Mouse (Mus musculus): ENCODE measurements at regions not wholly inside any gene's neighbourhood (a gene's known extent, or its start where the extent isn't known, plus 50 kb on each side); places are given as distances from the start of the nearest gene placed in this dataset.

- WGBS: 9% methylated on average over 6 of the region's 6 CpGs
- no peaks in the 10 kb centered on the region for H3K9me3 ChIP-seq (ENCODE audit: control insufficient read depth, low read length)
- H3K4me2 ChIP-seq (ENCODE audit: low read depth, low read length): no peak overlapping the region
- ATAC-seq (ENCODE audit: low read depth): no peak
- H3K9ac ChIP-seq (replicated peaks; ENCODE audit: low read depth, low read length): no peak overlapping the region
- no peaks in the 10 kb centered on the region for H3K4me1 ChIP-seq (ENCODE audit: control insufficient read depth, insufficient read depth, low read length)
- H3K27me3 ChIP-seq (ENCODE audit: control insufficient read depth, insufficient read depth, low read length): no peaks in the 10 kb centered on the region
- no peak overlapping the region for H3K27ac ChIP-seq (ENCODE audit: low read depth, low read length)
- H3K36me3 ChIP-seq (ENCODE audit: control insufficient read depth, insufficient read depth, low read length): no peaks in the 10 kb centered on the region
- no peak overlapping the region for H3K4me3 ChIP-seq (ENCODE audit: low read depth, low read length)
Observed at GRCm38 (mm10) chr2:9564487-9565043, 316.5 kb upstream of the 4930412O13Rik start.

- Histone ChIP-seq H3K27ac (ENCODE audit: low read depth, low read length) (no peak overlapping the region), H3K4me3 (ENCODE audit: low read depth, low read length) (no peak overlapping the region), H3K27me3 (ENCODE audit: control insufficient read depth, insufficient read depth, low read length) (no peaks in the 10 kb centered on the region), H3K4me1 (ENCODE audit: control insufficient read depth, insufficient read depth, low read length) (no peaks in the 10 kb centered on the region), H3K9me3 (ENCODE audit: control insufficient read depth, low read length) (no peaks in the 10 kb centered on the region), H3K4me2 (ENCODE audit: low read depth, low read length) (no peak overlapping the region), H3K9ac (replicated peaks; ENCODE audit: low read depth, low read length) (no peak overlapping the region), H3K36me3 (ENCODE audit: control insufficient read depth, insufficient read depth, low read length) (no peaks in the 10 kb centered on the region)
- WGBS: 84% methylated on average over 4 of the region's 4 CpGs
- no peak for ATAC-seq (ENCODE audit: low read depth)
Observed at GRCm38 (mm10) chr2:9569220-9569619, 311.8 kb upstream of the 4930412O13Rik start.

- ATAC-seq (ENCODE audit: low read depth): peak; percentile 91
- no peak overlapping the region for H3K4me3 ChIP-seq (ENCODE audit: low read depth, low read length)
- no peaks in the 10 kb centered on the region for H3K36me3 ChIP-seq (ENCODE audit: control insufficient read depth, insufficient read depth, low read length)
- H3K27me3 ChIP-seq (ENCODE audit: control insufficient read depth, insufficient read depth, low read length): no peaks in the 10 kb centered on the region
- no peak overlapping the region for H3K9ac ChIP-seq (replicated peaks; ENCODE audit: low read depth, low read length)
- WGBS: 15% methylated on average over 6 of the region's 6 CpGs
- no peak overlapping the region for H3K27ac ChIP-seq (ENCODE audit: low read depth, low read length)
- no peak overlapping the region for H3K4me2 ChIP-seq (ENCODE audit: low read depth, low read length)
- H3K4me1 ChIP-seq (ENCODE audit: control insufficient read depth, insufficient read depth, low read length): no peaks in the 10 kb centered on the region
- no peaks in the 10 kb centered on the region for H3K9me3 ChIP-seq (ENCODE audit: control insufficient read depth, low read length)
Observed at GRCm38 (mm10) chr2:9574196-9574595, 306.9 kb upstream of the 4930412O13Rik start.

GRCm38 (mm10) chr2:9574651-9575050 is 306.4 kb upstream of the 4930412O13Rik start:
- H3K9me3 ChIP-seq (ENCODE audit: control insufficient read depth, low read length): no peaks in the 10 kb centered on the region
- no peak overlapping the region for H3K9ac ChIP-seq (replicated peaks; ENCODE audit: low read depth, low read length)
- ATAC-seq (ENCODE audit: low read depth): no peak
- no peaks in the 10 kb centered on the region for H3K36me3 ChIP-seq (ENCODE audit: control insufficient read depth, insufficient read depth, low read length)
- H3K27me3 ChIP-seq (ENCODE audit: control insufficient read depth, insufficient read depth, low read length): no peaks in the 10 kb centered on the region
- no peaks in the 10 kb centered on the region for H3K4me1 ChIP-seq (ENCODE audit: control insufficient read depth, insufficient read depth, low read length)
- H3K4me2 ChIP-seq (ENCODE audit: low read depth, low read length): no peak overlapping the region
- 89% methylated on average over 5 of the region's 5 CpGs for WGBS
- no peak overlapping the region for H3K27ac ChIP-seq (ENCODE audit: low read depth, low read length)
- H3K4me3 ChIP-seq (ENCODE audit: low read depth, low read length): no peak overlapping the region

- 86% methylated on average over 4 of the region's 4 CpGs for whole genome bisulfite sequencing
- H3K4me3 ChIP-seq (ENCODE audit: low read depth, low read length): no peak overlapping the region
Observed at GRCm38 (mm10) chr2:9577868-9578267, 303.2 kb upstream of the 4930412O13Rik start.

GRCm38 (mm10) chr2:9587389-9587788 is 293.7 kb upstream of the 4930412O13Rik start:
- WGBS: 92% methylated on average over 3 of the region's 3 CpGs
- no peaks in the 10 kb centered on the region for H3K4me1 ChIP-seq (ENCODE audit: control insufficient read depth, insufficient read depth, low read length)
- no peak overlapping the region for H3K4me2 ChIP-seq (ENCODE audit: low read depth, low read length)

More at GRCm38 (mm10) chr2:9577868-9578267, 303.2 kb upstream of the 4930412O13Rik start:
- Histone ChIP-seq H3K27ac (ENCODE audit: low read depth, low read length) (no peak overlapping the region), H3K9ac (replicated peaks; ENCODE audit: low read depth, low read length) (no peak overlapping the region), H3K27me3 (ENCODE audit: control insufficient read depth, insufficient read depth, low read length) (no peaks in the 10 kb centered on the region), H3K4me1 (ENCODE audit: control insufficient read depth, insufficient read depth, low read length) (no peaks in the 10 kb centered on the region), H3K9me3 (ENCODE audit: control insufficient read depth, low read length) (no peaks in the 10 kb centered on the region), H3K36me3 (ENCODE audit: control insufficient read depth, insufficient read depth, low read length) (no peaks in the 10 kb centered on the region), H3K4me2 (ENCODE audit: low read depth, low read length) (no peak overlapping the region)
- no peak for ATAC-seq (ENCODE audit: low read depth)

GRCm38 (mm10) chr2:9589200-9589599 is 291.9 kb upstream of the 4930412O13Rik start:
- H3K4me2 ChIP-seq (ENCODE audit: low read depth, low read length): no peak overlapping the region
- H3K27ac ChIP-seq (ENCODE audit: low read depth, low read length): no peak overlapping the region
- H3K27me3 ChIP-seq (ENCODE audit: control insufficient read depth, insufficient read depth, low read length): no peaks in the 10 kb centered on the region
- H3K4me3 ChIP-seq (ENCODE audit: low read depth, low read length): no peak overlapping the region
- H3K36me3 ChIP-seq (ENCODE audit: control insufficient read depth, insufficient read depth, low read length): no peaks in the 10 kb centered on the region
- no peaks in the 10 kb centered on the region for H3K9me3 ChIP-seq (ENCODE audit: control insufficient read depth, low read length)
- no peak for ATAC-seq (ENCODE audit: low read depth)
- H3K4me1 ChIP-seq (ENCODE audit: control insufficient read depth, insufficient read depth, low read length): no peaks in the 10 kb centered on the region
- no peak overlapping the region for H3K9ac ChIP-seq (replicated peaks; ENCODE audit: low read depth, low read length)

More at GRCm38 (mm10) chr2:9587389-9587788, 293.7 kb upstream of the 4930412O13Rik start:
- ATAC-seq (ENCODE audit: low read depth): no peak
- Histone ChIP-seq H3K27ac (ENCODE audit: low read depth, low read length) (no peak overlapping the region), H3K9ac (replicated peaks; ENCODE audit: low read depth, low read length) (no peak overlapping the region), H3K27me3 (ENCODE audit: control insufficient read depth, insufficient read depth, low read length) (no peaks in the 10 kb centered on the region), H3K4me3 (ENCODE audit: low read depth, low read length) (no peak overlapping the region), H3K9me3 (ENCODE audit: control insufficient read depth, low read length) (no peaks in the 10 kb centered on the region), H3K36me3 (ENCODE audit: control insufficient read depth, insufficient read depth, low read length) (no peaks in the 10 kb centered on the region)

- 95% methylated on average over 1 of the region's 1 CpGs for WGBS
- no peaks in the 10 kb centered on the region for H3K4me1 ChIP-seq (ENCODE audit: control insufficient read depth, insufficient read depth, low read length)
Observed at GRCm38 (mm10) chr2:9592531-9592930, 288.5 kb upstream of the 4930412O13Rik start.

GRCm38 (mm10) chr2:9593931-9594330 is 287.1 kb upstream of the 4930412O13Rik start:
- Histone ChIP-seq H3K9ac (replicated peaks; ENCODE audit: low read depth, low read length) (no peak overlapping the region), H3K4me3 (ENCODE audit: low read depth, low read length) (no peak overlapping the region), H3K27ac (ENCODE audit: low read depth, low read length) (no peak overlapping the region), H3K27me3 (ENCODE audit: control insufficient read depth, insufficient read depth, low read length) (no peaks in the 10 kb centered on the region), H3K4me2 (ENCODE audit: low read depth, low read length) (no peak overlapping the region), H3K9me3 (ENCODE audit: control insufficient read depth, low read length) (no peaks in the 10 kb centered on the region), H3K4me1 (ENCODE audit: control insufficient read depth, insufficient read depth, low read length) (no peaks in the 10 kb centered on the region), H3K36me3 (ENCODE audit: control insufficient read depth, insufficient read depth, low read length) (no peaks in the 10 kb centered on the region)
- ATAC-seq (ENCODE audit: low read depth): no peak
- WGBS: 39% methylated on average over 10 of the region's 10 CpGs

More at GRCm38 (mm10) chr2:9592531-9592930, 288.5 kb upstream of the 4930412O13Rik start:
- Histone ChIP-seq H3K27ac (ENCODE audit: low read depth, low read length) (no peak overlapping the region), H3K4me3 (ENCODE audit: low read depth, low read length) (no peak overlapping the region), H3K27me3 (ENCODE audit: control insufficient read depth, insufficient read depth, low read length) (no peaks in the 10 kb centered on the region), H3K9ac (replicated peaks; ENCODE audit: low read depth, low read length) (no peak overlapping the region), H3K9me3 (ENCODE audit: control insufficient read depth, low read length) (no peaks in the 10 kb centered on the region), H3K36me3 (ENCODE audit: control insufficient read depth, insufficient read depth, low read length) (no peaks in the 10 kb centered on the region), H3K4me2 (ENCODE audit: low read depth, low read length) (no peak overlapping the region)
- no peak for ATAC-seq (ENCODE audit: low read depth)
